Mouse (Mus musculus) cerebellum, postnatal 4 days (tissue): ENCODE measurements around the gene Cep85l.

ENCODE experiments used
- DNase-seq, 2 experiments: peaks; one replicate each; pipeline ENCODE4 v3.0.0; 2022; ENCODE audit warnings: low spot score in 2 of 2, mixed read lengths in 1 of 2

Gene Cep85l

GRCm38 (mm10) chr10:53379709-53380106 is at the start of gene Cep85l:
Cep85l (minus strand) TSS chr10:53379947.
- DNase-seq = peak; percentile 72 to 87

- DNase-seq = no peak
These were observed 49.1 kb upstream of the Cep85l start for GRCm38 (mm10) chr10:53428695-53429447.

GRCm38 (mm10) chr10:53426524-53426923 is 46.8 kb upstream of the Cep85l start:
- DNase-seq = no peak

GRCm38 (mm10) chr10:53423091-53423490 is 43.3 kb upstream of the Cep85l start:
- no peak for DNase-seq

GRCm38 (mm10) chr10:53422206-53422605 is 42.5 kb upstream of the Cep85l start:
- DNase-seq = no peak

GRCm38 (mm10) chr10:53421613-53422012 is 41.9 kb upstream of the Cep85l start:
- DNase-seq = no peak

- DNase-seq = no peak
These were observed 40.3 kb upstream of the Cep85l start for GRCm38 (mm10) chr10:53420069-53420468.

GRCm38 (mm10) chr10:53419139-53419935 is 39.6 kb upstream of the Cep85l start:
- DNase-seq = no peak

- DNase-seq = no peak
These were observed 37.3 kb upstream of the Cep85l start for GRCm38 (mm10) chr10:53417015-53417414.

- no peak for DNase-seq
These were observed 36.5 kb upstream of the Cep85l start for GRCm38 (mm10) chr10:53416152-53416712.

GRCm38 (mm10) chr10:53415252-53415651 is 35.5 kb upstream of the Cep85l start:
- no peak for DNase-seq

GRCm38 (mm10) chr10:53414092-53415085 is 34.6 kb upstream of the Cep85l start:
- no peak for DNase-seq

- no peak for DNase-seq
These were observed 33.2 kb upstream of the Cep85l start for GRCm38 (mm10) chr10:53412936-53413335.

- no peak for DNase-seq
These were observed 32.4 kb upstream of the Cep85l start for GRCm38 (mm10) chr10:53412165-53412564.

- no peak for DNase-seq
These were observed 31.1 kb upstream of the Cep85l start for GRCm38 (mm10) chr10:53410831-53411230.

- no peak for DNase-seq
These were observed 27.7 kb upstream of the Cep85l start for GRCm38 (mm10) chr10:53407422-53407821.

- DNase-seq = no peak
These were observed 27.1 kb upstream of the Cep85l start for GRCm38 (mm10) chr10:53406845-53407244.

GRCm38 (mm10) chr10:53402293-53402692 is 22.5 kb upstream of the Cep85l start:
- no peak for DNase-seq

GRCm38 (mm10) chr10:53399053-53399452 is 19.3 kb upstream of the Cep85l start:
- DNase-seq = no peak

- DNase-seq = peak in 1 of 2 experiments; percentile 16
These were observed 18.8 kb upstream of the Cep85l start for GRCm38 (mm10) chr10:53398540-53398902.

GRCm38 (mm10) chr10:53397846-53398539 is 18.2 kb upstream of the Cep85l start:
- DNase-seq = no peak
